Mouse (Mus musculus): Measurements from ENCODE around the gene Dctn2. TPM values are rescaled to one million over a fixed set of nuclear protein-coding genes. Genes with fewer than 3 reads are reported as not detected.

Dctn2 gene
- polyA plus RNA-seq, 1 experiment, result 200 TPM

GRCm38 (mm10) chr10:127330212-127330611 lies 64.0 kb downstream of the Dctn2 start:
- WGBS, result 95% methylated on average over 7 of the region's 7 CpGs
- Histone ChIP-seq H3K4me1 (replicated peaks; ENCODE audit: control insufficient read depth, insufficient read depth, low read length) (peaks cover 15% of the 10 kb centered on the region), H3K27ac (ENCODE audit: control insufficient read depth, insufficient read depth, low read length) (no peak overlapping the region), H3K36me3 (ENCODE audit: control insufficient read depth, insufficient read depth, low read length) (peaks cover 17% of the 10 kb centered on the region), H3K4me3 (ENCODE audit: control insufficient read depth, insufficient read depth, low read length) (no peak overlapping the region), H3K27me3 (ENCODE audit: control insufficient read depth, insufficient read depth, low read length) (no peaks in the 10 kb centered on the region)
- TF ChIP-seq POLR2A (IDR thresholded peaks at IDR 0.05; ENCODE audit: control insufficient read depth, extremely low read depth, insufficient read depth, low read length, poor library complexity), result no peak
- TF ChIP-seq CTCF (IDR thresholded peaks at IDR 0.05; ENCODE audit: borderline replicate concordance, control insufficient read depth, extremely low read depth, insufficient read depth, low read length, poor library complexity), result no peak
- DNase-seq, result no peak

Other genes starting within 250 kb of the Dctn2 start
- gene Tsfm, start 235.5 kb upstream of the Dctn2 start, polyA plus RNA-seq (2012; rRNA removed), result 42.1 and 45.2 TPM in 2 replicates
- gene Mettl1, start 225.0 kb upstream of the Dctn2 start, polyA plus RNA-seq (2012; rRNA removed), result 13.7 and 15.7 TPM in 2 replicates
- gene Eef1akmt3, start 224.9 kb upstream of the Dctn2 start, polyA plus RNA-seq (2012; rRNA removed), result 0.08 and 0.13 TPM in 2 replicates
- gene Cyp27b1, start 218.1 kb upstream of the Dctn2 start, polyA plus RNA-seq (2012; rRNA removed), result 0.32 and 0.38 TPM in 2 replicates
- 4.4 and 5.4 TPM in 2 replicates for gene March9, start 206.2 kb upstream of the Dctn2 start, polyA plus RNA-seq (2012; rRNA removed)
- 375 and 384 TPM in 2 replicates for gene Cdk4, start 202.8 kb upstream of the Dctn2 start, polyA plus RNA-seq (2012; rRNA removed)
- 39.5 and 45.2 TPM in 2 replicates for gene Tspan31, start 196.1 kb upstream of the Dctn2 start, polyA plus RNA-seq (2012; rRNA removed)
- gene Agap2, start 191.1 kb upstream of the Dctn2 start, polyA plus RNA-seq (2012; rRNA removed), result 123 and 149 TPM in 2 replicates
- gene Os9, start 145.2 kb upstream of the Dctn2 start, polyA plus RNA-seq (2012; rRNA removed), result 97.0 and 106 TPM in 2 replicates
- gene B4galnt1, start 101.1 kb upstream of the Dctn2 start, polyA plus RNA-seq (2012; rRNA removed), result 196 and 239 TPM in 2 replicates
- 3.6 and 6.4 TPM in 2 replicates for gene Slc26a10, start 85.7 kb upstream of the Dctn2 start, polyA plus RNA-seq (2012; rRNA removed)
- 4.2 and 5.6 TPM in 2 replicates for gene Arhgef25, start 76.3 kb upstream of the Dctn2 start, polyA plus RNA-seq (2012; rRNA removed)
- 222 and 263 TPM in 2 replicates for gene Dtx3, start 70.6 kb upstream of the Dctn2 start, polyA plus RNA-seq (2012; rRNA removed)
- gene Pip4k2c, start 54.8 kb upstream of the Dctn2 start, polyA plus RNA-seq (2012; rRNA removed), result 34.4 and 36.1 TPM in 2 replicates
- gene Kif5a, start 3.0 kb upstream of the Dctn2 start, polyA plus RNA-seq (2012; rRNA removed), result 1.2 and 1.5 TPM in 2 replicates
- gene Mbd6, start 22.6 kb downstream of the Dctn2 start, polyA plus RNA-seq (2012; rRNA removed), result 124 and 151 TPM in 2 replicates
- gene Mars, start 45.4 kb downstream of the Dctn2 start, polyA plus RNA-seq (2012; rRNA removed), result 65.8 and 77.2 TPM in 2 replicates
- 105 and 111 TPM in 2 replicates for gene Arhgap9, start 55.6 kb downstream of the Dctn2 start, polyA plus RNA-seq (2012; rRNA removed)
- gene Gli1, start 75.6 kb downstream of the Dctn2 start, polyA plus RNA-seq (2012; rRNA removed), result 0.61 and 0.77 TPM in 2 replicates
- 0.04 TPM in 1 of 2 replicates, not detected in the other for gene Inhbe, start 88.0 kb downstream of the Dctn2 start, polyA plus RNA-seq (2012; rRNA removed)
- gene Inhbc, start 104.1 kb downstream of the Dctn2 start, polyA plus RNA-seq (2012; rRNA removed), result 0.06 TPM in 1 of 2 replicates, not detected in the other
- 135 and 149 TPM in 2 replicates for gene R3hdm2, start 114.0 kb downstream of the Dctn2 start, polyA plus RNA-seq (2012; rRNA removed)
- 2.2 and 3.9 TPM in 2 replicates for gene Stac3, start 235.3 kb downstream of the Dctn2 start, polyA plus RNA-seq (2012; rRNA removed)
- gene Ndufa4l2, start 248.6 kb downstream of the Dctn2 start, polyA plus RNA-seq (2012; rRNA removed), result 6.2 and 13.5 TPM in 2 replicates

All from thymus, adult 2 months (tissue).